Mouse (Mus musculus) cerebellum, postnatal 10 days (tissue): ENCODE measurements around the gene Rsf1.
A peak's percentile ranks its signal among the peaks of the same experiment; 100 is the strongest.

ENCODE experiments used
- DNase-seq, 2 experiments: peaks; one replicate each; pipeline ENCODE4 v3.0.0; 2021; ENCODE audit warnings: mixed read lengths in 2 of 2

Gene Rsf1

GRCm38 (mm10) chr7:97579067-97579975 is at the start of gene Rsf1, which contains the start of gene Aamdc:
Rsf1 (plus strand) TSS chr7:97579889.
Aamdc (minus strand) TSS chr7:97579497.
- peak; percentile 99 for DNase-seq

GRCm38 (mm10) chr7:97535531-97535930 is 44.2 kb upstream of the Rsf1 start:
- no peak for DNase-seq

DNA sequence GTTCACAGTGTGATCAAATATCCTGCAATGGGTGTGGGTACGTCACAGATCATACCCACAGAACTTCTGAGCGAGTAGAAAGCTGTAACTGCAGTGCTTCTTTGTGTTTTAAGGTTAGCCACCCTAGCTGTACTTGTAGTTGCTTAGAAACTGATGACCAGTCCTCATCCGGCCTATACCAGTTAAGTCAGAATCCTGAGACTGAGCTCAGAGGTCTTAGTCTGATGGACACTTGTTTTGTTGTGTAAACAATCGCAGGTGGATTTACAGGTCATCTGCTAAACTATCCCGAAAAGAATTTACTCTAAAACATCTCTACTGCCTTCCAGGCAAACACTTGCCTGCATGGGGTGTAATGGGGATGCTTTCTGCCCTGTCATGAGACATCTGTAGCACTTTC is 43.1 kb upstream of the Rsf1 start:
- no peak for DNase-seq

DNA sequence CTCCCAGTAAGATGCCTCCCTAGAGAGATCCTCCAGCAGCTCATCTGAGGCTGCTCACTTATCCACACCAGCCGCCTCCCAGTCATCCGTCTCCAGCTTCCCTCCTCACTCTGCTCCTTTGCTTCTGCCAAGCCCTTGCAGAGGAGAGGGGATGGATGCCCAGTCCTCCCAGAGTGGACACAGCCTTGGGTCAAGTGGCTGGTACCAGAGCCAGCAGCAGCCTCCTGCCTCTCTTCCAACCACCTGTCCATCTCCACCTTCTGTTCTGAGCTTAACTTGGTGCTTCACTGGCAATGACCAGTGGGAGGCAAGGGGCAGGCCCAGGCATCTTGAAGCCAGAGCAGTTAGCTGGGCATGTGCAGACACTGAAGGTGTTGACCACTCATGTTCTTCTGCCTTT is 33.2 kb upstream of the Rsf1 start:
- peak; percentile 39 to 42 for DNase-seq

- DNase-seq, result no peak
Measured at GRCm38 (mm10) chr7:97549301-97549700, 30.4 kb upstream of the Rsf1 start.

GRCm38 (mm10) chr7:97550673-97551072 is 29.0 kb upstream of the Rsf1 start:
- no peak for DNase-seq

DNA sequence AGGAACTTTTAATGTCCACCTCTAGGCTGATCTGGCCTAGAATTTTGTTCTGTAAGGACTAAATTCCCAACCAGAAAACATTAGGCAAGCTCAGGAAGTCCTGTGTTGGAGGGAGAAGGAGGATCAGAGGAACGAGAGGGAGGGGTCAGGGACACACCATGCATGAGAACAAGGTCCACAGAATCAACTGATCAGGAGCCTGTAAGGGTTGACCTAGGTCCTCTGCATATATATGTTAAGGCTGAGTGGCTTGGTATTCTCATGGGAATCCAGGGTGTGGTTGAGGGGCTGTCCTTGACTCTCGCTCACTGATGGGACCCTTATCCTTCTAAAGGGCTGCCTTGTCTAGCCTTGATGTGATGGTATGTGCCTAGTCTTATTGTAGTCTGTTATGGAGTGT is 16.1 kb upstream of the Rsf1 start:
- no peak for DNase-seq

DNA sequence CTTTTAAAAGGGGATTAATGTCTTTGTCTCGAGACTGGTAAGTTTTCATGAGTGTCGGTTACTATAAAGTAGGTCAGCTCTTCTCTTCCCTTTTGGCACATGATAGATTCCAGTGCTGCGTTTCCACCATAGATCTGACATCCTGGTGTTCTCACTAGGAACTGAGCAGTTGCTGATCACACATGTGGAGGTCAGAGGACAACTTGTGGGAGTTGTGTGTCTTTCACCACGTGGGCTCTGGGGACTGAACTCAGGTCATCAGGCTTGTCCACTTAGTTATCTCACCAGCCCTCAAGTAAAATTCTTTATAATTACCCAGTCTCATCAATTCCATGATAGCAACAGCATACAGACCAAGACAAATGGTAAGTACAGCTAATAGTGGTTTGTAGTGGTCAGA is 10.3 kb upstream of the Rsf1 start:
- DNase-seq, result no peak

- DNase-seq, result no peak
Measured at GRCm38 (mm10) chr7:97570389-97570788, 9.3 kb upstream of the Rsf1 start.

DNA sequence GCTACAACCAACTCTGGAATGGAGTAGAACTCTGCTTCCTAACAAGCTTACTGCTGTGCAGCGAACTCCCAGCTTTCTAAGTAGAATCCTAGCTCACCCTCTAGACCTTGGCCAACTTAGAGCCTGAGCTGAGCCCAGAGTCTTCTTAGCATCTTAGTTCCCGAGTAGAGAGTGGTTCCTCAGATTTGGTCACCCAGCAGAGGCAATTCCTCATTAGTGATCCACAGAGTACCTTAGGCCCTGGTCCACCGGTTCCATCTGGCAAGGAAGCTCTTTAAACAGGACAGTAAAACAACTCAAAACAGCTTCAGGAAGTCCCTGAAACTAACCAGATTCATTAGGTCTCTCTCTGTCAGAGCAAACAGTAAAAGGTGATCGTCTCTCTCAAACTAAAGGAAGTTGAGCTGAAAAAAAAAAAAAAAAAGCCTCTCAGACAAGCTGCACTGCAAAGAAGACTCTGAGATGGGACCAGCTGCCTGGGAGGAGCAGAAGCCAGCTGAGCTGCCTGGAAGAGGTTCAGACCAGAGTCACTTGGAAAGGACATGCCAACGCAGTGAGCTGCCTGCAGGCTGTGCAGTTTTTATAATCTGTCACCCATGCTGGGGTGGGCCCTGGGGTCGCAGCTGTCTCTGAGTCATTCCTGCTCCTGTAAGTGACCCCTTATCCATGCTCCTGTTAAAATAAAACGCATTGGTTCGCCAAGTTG is 1.2 kb upstream of the Rsf1 start:
- DNase-seq, result peak; percentile 75 to 77

GRCm38 (mm10) chr7:97579976-97580842 is 520 bp downstream of the Rsf1 start:
- DNase-seq, result peak; percentile 74

GRCm38 (mm10) chr7:97580843-97581214 is 1.1 kb downstream of the Rsf1 start:
- peak; percentile 87 to 89 for DNase-seq

GRCm38 (mm10) chr7:97588506-97588905 is 8.8 kb downstream of the Rsf1 start:
- no peak for DNase-seq

DNA sequence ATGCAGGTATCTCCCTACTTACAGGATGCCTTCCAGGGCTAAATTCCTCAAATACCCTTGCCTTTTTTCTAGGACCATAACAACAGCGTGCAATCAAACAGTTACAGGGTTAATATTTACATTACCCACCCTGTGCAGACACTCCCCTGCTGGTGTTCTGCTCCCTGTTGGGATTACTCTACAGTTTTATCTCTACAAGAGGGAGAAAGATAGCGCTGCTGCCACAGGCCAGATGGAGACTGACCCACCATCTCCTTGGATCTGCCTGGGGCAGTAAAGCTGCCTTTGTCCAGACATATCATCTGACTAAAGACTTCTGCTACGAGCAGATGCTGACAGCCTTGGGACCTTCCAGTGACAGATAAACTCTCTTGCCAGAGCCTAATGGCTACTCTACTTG is 10.8 kb downstream of the Rsf1 start:
- DNase-seq, result peak in 1 of 2 experiments; percentile 9

- no peak for DNase-seq
Measured at GRCm38 (mm10) chr7:97591336-97591735, 11.6 kb downstream of the Rsf1 start.

DNA sequence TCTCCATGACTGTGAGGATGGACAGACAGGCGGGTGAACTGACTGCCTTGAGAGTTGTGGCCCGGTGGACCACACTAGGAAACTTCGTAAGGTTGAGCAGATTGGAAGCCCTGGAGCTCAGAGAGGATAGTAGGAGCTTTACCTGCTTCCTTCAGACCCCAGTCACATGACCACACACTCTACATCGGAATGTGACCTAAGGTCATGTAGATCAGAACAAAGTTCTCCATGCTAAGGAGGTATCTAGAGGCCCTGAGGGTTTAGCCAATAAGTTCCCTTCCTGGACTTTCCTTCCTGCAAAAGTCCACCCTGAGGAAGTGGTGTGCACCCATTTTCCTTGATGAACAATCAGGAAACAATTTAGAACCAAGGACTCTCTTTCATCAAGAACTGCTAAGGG is 12.7 kb downstream of the Rsf1 start:
- DNase-seq, result no peak

DNA sequence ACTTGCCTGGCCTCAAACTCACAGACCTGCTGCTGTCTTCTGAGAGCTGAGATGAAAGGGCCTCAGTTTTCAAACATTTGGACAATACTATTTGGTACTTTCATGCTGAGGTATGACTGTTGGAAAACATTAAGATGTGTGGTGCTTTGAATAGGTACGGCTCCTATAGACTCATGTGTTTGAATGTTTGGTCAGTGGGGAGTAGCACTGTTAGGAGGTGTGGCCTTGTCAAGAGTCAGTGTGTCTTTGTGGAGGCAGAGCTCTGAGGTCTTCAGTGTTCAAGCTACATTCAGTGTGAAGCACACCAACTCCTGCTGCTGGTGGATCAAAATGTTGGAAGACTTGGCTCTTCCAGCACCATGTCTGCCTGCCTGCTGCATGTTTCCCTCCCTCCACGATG is 13.8 kb downstream of the Rsf1 start:
- DNase-seq, result no peak

- DNase-seq, result no peak
Measured at GRCm38 (mm10) chr7:97598548-97598947, 18.9 kb downstream of the Rsf1 start.

- no peak for DNase-seq
Measured at GRCm38 (mm10) chr7:97621346-97621745, 41.7 kb downstream of the Rsf1 start.

GRCm38 (mm10) chr7:97622676-97623075 is 43.0 kb downstream of the Rsf1 start:
- no peak for DNase-seq

- DNase-seq, result no peak
Measured at GRCm38 (mm10) chr7:97623402-97623801, 43.7 kb downstream of the Rsf1 start.

GRCm38 (mm10) chr7:97629351-97629750 is 49.7 kb downstream of the Rsf1 start:
- peak; percentile 23 for DNase-seq

DNA sequence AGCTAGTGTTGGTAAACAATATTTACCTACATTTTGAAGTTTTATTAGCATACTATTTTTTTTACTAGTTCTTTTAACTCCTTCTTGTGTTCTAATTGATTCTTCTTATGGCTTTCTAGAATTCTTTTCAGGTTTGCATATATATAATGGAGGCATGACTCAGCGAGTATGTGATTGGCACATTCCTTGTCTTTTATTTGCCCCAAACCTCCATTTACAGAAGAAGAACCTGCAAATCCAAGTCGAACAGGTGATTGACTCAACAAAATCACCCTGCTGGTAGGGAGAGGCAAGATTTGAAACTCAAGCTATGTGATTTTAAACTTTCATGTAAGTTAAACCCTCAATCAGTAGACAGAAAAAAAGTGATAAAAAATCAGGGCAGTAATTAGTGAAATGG is 51.6 kb downstream of the Rsf1 start:
- no peak for DNase-seq
